Mouse (Mus musculus): ENCODE results near the gene Tmod1. TPM values are rescaled to one million over a fixed set of nuclear protein-coding genes. Genes with fewer than 3 reads are reported as not detected.

The Tmod1 gene
- total RNA-seq, 2 experiments from 2014 or later = 279 to 283 TPM

DNA sequence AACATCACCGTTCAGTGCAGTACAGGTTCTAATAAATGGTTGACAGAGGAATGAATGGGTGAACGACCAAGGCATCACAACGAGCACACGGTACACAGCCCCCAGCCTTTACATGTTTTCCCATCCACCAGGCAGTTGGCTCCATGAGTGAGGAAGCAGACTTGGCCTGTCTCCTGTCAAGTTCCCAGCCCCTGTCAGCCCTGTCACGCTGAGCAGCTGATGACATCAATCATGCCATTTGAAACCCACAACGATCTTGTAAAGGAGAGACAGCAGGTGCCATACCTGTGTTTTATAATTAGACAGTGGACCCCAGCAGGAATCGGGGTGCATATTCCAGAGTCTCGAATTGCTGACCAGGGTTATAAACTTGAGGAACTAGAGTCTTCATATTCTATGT is 4.6 kb downstream of the Tmod1 start:
- DNase-seq = no peak
- intact Hi-C loops (cut with DNase I) = loop anchor here (5.0 kb wide), 1 partner anchor 59 kb away; no protein-coding TSS in a partner anchor

DNA sequence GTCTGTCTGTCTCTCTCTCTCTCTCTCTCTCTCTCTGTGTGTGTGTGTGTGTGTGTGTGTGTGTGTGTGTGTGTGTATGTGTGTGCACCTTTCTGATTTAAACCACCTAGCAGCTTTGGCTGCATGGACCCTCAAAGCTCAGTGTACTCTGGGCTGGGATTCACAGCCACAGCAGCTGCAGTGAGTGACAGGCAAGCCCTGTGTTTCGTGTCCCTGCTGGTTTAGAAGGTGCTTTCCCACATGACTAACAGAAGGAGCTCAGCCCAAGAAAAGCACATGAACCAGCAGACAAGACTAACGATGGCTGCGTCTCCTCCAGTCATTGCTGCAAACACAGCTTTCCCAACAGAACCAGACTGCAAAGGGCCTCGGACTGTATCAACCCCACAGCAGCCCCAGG is 9.2 kb downstream of the Tmod1 start:
- intact Hi-C loops (cut with DNase I) = no loop called here
- no peak for DNase-seq

DNA sequence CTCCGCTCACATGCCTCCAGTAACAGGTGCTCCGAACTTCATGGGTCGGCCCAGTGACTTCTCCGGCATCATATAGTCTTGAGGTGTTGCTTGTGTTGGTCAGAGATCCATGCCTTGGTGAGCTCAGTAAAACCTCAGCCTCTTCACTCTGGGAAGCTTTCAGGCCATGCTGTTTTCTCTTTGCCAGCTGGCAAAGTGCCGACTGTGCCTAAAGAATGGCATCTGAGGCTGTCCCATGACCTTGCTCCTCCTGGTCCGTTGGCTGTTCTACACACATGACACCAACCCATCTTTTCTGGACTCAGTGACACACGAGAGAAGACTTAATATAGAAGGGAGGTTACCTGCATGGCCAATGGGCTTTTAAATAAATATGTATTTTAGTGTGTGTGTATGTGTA is 9.7 kb downstream of the Tmod1 start:
- DNase-seq = no peak
- intact Hi-C loops (cut with DNase I) = no loop called here

GRCm38 (mm10) chr4:46053323-46054107 is 14.8 kb downstream of the Tmod1 start:
- intact Hi-C loops (cut with DNase I) = no loop called here
- no peak for DNase-seq

GRCm38 (mm10) chr4:46056163-46056562 is 17.4 kb downstream of the Tmod1 start:
- no peak for DNase-seq
- intact Hi-C loops (cut with DNase I) = no loop called here

DNA sequence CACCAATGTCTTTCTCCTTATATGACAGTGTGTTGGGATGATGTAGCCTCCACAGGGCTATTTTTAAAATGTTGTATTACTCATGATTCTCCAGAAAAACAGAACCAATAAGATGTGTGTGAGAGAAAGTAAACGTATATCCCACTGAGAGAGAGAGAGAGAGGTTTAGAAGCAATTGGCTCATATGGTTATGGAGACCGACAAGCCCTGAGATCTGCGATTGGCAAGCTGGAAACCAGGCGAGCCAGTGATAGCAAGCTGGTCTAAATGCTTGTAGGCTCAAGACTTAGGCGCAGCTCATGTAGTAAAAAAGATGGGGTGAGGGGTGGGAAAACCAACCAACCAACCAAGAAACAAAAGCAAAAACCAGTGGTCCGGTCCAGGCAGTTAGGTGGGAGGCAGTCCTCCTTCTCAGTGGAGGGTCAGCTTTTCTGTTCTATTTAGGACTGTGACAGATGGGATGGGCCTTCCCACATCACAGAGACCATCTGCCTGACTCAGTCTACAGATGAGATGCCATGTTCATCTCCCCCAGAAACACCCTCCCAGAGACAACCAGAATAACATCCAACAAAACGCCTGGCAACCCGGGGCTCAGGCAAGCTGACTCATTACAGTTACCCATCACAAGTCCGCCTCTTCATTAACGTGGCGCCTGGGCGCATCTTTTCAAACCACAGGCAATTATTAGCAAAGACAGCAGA is 22.7 kb downstream of the Tmod1 start:
- intact Hi-C loops (cut with DNase I) = no loop called here
- no peak for DNase-seq

- intact Hi-C loops (cut with DNase I) = no loop called here
Observed at GRCm38 (mm10) chr4:46063841-46064240, 25.1 kb downstream of the Tmod1 start.

DNA sequence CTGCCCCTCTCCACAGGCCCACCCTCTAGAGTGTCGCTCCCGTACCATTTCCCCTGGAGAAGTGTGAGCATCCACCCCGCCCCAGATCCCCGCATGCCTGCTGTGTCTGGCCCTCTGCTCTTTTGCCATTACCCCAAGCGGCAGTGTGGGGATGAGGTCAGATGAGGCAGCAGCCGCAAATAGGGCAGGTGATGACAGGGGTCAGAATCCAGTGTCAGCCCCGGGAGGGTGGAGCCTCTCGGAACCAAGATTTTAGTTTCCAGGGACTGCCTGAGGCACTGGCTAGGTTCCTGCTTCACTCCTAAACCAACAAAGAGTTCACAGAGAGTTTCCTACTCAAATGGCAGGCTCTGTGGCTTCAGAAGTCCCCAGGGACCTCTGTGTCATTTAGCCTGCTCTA is 25.5 kb downstream of the Tmod1 start:
- DNase-seq = peak; percentile 42 to 65
- intact Hi-C loops (cut with DNase I) = no loop called here

More at GRCm38 (mm10) chr4:46063841-46064240, 25.1 kb downstream of the Tmod1 start:
- no peak for DNase-seq

- peak; percentile 50 to 64 for DNase-seq
- intact Hi-C loops (cut with DNase I) = no loop called here
Observed at GRCm38 (mm10) chr4:46064961-46065360, 26.2 kb downstream of the Tmod1 start.

- intact Hi-C loops (cut with DNase I) = no loop called here
- no peak for DNase-seq
Observed at GRCm38 (mm10) chr4:46065695-46066340, 27.1 kb downstream of the Tmod1 start.

GRCm38 (mm10) chr4:46068060-46068459 is 29.3 kb downstream of the Tmod1 start:
- intact Hi-C loops (cut with DNase I) = no loop called here
- no peak for DNase-seq

DNA sequence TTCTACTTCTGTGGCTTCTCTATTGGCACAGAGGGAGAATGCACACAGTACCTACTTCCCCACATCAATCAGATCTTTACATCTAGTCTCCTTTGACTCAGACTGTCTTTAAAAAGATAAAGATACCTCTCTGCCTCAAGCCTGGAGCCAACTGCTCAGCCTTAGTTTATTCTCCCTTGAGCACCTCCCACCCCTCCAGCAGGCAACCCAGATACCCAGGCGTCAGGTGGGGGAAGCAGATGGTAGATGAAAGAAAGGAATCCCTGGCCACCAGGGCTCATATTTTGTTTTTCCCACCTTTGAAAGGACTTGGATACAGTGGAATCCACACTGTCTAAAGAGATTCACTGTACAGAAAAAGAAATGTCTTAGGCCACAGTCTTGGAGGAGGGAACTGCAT is 29.8 kb downstream of the Tmod1 start:
- intact Hi-C loops (cut with DNase I) = no loop called here
- no peak for DNase-seq

DNA sequence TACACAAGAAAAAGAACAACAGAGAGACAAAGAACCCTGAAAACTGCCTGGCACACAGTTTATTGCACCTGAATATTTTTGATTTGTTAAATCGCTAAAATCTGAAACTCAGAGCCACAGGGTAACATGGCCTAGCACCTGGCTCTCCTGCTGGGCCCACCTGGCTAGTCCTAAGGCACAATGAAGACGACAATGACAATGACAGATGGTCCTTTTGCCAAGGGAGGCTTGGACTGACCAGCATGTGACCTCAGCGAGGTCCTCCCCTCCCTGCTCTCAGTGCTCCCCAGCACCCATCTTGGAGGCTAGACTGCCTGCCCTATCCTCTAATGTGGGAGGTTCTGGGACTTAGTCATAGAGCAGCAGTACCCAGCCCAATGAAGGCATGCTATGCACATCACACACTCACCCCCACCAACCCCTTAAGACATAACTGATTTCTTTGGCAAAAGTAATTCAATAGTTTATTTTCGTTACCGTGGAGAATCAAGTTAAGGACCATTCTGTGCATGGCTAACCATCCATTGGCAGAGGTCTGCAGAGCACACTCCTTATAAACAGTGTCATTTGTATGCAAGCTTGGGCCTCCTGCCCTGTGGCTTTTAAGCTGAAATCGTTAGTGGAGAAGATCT is 31.2 kb downstream of the Tmod1 start:
- intact Hi-C loops (cut with DNase I) = no loop called here
- DNase-seq = no peak

DNA sequence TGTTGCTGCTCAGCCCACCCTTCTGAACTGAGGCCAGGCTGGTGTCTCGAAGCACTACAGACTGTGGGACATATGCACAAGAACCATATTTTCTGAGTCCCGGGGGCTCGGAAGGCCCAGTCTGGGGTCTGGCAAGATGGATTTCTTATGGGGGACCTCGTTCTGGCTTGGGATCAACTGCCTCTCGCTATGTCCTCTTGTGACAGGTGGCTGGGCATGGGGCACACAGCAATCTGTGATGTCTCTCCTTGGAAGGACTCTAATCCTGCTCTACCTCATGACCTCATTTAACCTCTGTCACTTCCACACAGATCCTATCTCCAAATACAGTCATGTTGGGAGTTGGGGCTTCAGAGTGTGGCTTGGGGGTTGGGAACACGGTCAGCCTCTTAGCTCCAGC is 33.9 kb downstream of the Tmod1 start:
- DNase-seq = no peak
- intact Hi-C loops (cut with DNase I) = no loop called here

DNA sequence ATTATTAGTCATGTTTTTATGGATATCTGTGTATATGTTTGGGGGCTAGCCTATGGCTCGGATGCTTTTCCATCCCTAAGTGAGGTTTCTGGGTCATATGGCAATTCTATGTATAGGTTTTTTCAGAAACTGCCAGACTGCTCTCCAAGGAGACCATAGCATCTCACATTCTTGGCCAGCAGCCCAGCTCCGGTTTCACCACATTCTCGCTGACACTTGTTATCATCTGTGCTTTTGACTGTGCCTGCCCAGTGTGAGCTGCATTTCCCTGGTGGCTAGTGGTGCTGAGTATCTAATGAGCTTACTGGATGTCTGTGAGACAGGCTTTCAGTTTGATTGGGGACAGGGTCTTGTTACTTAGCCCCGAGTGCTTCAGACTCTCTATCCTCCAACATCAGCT is 35.0 kb downstream of the Tmod1 start:
- intact Hi-C loops (cut with DNase I) = no loop called here
- peak; percentile 63 to 71 for DNase-seq

- DNase-seq = no peak
- intact Hi-C loops (cut with DNase I) = no loop called here
Observed at GRCm38 (mm10) chr4:46075664-46076063, 36.9 kb downstream of the Tmod1 start.

GRCm38 (mm10) chr4:46076892-46077291 is 38.2 kb downstream of the Tmod1 start:
- no peak for DNase-seq
- intact Hi-C loops (cut with DNase I) = no loop called here

DNA sequence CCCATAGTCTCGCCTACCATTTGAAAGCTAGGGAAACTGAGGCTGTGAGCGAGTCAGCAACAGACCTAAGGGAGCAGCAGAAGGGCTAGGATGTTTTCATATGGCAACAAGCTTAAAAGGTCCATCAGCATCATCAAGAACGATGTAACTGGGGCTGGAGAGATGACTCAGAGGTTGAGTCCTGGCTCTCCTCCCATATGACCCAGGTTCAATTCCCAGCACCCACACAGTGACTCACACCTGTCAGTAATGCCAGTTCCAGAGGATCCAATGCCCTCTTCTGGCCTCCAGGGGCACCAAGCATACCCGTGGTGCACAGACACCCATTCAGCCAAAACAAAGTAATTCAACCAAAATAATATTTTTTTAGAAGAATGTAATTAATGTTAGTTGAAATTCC is 41.5 kb downstream of the Tmod1 start:
- DNase-seq = no peak
- intact Hi-C loops (cut with DNase I) = no loop called here

DNA sequence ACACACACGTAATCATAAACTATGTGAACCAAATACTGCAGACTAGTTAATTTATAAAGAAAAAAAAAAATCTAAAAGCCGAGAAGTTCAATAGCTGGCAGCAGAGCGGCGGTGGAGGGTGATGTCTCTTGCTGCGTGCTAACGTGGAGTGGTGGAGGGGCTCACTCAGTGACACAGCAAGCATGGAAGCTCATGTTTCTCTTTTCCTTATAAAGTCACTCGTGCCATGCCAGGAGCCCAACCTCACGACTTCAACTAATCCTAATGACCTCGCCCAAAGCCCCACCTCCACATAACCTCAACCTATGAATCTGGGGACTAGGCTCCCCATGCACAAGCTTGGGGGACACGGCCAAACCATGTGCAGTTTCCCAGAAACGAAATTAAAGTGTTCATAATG is 43.8 kb downstream of the Tmod1 start:
- intact Hi-C loops (cut with DNase I) = no loop called here
- DNase-seq = no peak

- DNase-seq = no peak
- intact Hi-C loops (cut with DNase I) = no loop called here
Observed at GRCm38 (mm10) chr4:46084416-46085172, 45.9 kb downstream of the Tmod1 start.
